Mouse (Mus musculus) thymus, adult 18-20 months (tissue): ENCODE measurements at regions not wholly inside any gene's neighbourhood (a gene's known extent, or its start where the extent isn't known, plus 50 kb on each side); places are given as distances from the start of the nearest gene placed in this dataset.
A peak's percentile ranks its signal among the peaks of the same experiment; 100 is the strongest.

Experiments used
- DNase-seq, 2 experiments: peaks; one replicate each; pipeline ENCODE4 v3.0.0; 2022; ENCODE audit warnings: mixed read lengths in 2 of 2

DNA sequence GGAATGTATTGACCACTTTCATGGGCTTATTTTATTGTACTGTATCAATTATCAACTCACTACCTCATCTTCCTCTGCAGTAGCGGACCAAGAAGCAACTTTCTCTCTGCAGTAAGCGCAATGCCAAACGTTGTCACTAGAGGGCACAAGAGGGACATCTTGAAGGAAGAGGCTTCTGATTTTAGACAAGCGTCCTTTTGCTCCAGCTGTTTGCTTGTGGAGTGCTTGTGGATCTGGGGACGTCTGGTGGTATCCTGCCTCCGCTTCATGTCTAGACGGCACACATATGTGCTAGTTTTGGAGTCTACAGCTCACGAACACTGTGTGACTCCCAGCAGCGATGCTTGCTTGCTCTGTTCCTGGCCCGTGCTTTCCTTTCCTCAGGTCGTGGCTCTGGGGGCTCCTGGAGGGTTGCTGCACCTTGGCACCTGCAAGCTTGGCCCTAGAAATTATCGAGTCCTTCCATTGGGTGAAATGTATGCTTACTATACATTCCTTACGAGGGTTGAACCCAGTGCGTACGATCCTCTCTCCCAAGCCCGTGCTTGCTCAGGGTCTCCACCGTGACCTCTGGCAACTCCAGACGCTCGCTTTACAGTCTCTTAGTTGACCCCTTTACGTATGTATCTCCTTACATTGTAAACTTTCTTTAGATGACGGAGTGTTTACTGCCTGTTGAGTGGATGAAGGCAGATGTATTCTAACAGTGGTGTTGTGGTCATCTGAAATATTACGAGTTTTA lies 92.2 kb upstream of the Kif2a start:
- DNase-seq, result peak; percentile 32 to 50

- no peak for DNase-seq
Measured at GRCm38 (mm10) chr13:107108045-107108444, 86.1 kb upstream of the Kif2a start.

GRCm38 (mm10) chr13:107107572-107107971 lies 85.6 kb upstream of the Kif2a start:
- no peak for DNase-seq

DNA sequence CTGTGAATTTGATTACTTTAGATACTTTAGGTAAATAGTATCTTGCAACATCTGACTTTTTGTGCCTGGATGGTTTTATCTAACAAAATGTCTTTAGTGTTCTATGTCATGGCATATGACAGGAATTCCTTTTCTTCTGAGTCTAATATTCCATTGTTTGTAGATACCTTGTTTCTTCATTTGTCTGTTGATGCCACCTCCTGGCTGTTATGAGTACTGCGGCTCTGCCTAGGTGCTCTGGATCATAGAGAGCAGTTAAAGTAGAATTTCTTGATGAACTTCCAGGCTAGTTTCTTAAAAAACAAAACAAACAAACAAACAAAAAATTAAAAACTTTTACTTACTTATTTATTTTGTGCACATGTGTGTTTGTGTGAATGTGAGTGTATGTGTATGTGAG lies 83.6 kb upstream of the Kif2a start:
- DNase-seq, result peak; percentile 18 to 22

- peak; percentile 73 to 77 for DNase-seq
Measured at GRCm38 (mm10) chr13:107101598-107101997, 79.7 kb upstream of the Kif2a start.

- peak in 1 of 2 experiments; percentile 17 for DNase-seq
Measured at GRCm38 (mm10) chr13:107100852-107101325, 79.0 kb upstream of the Kif2a start.

DNA sequence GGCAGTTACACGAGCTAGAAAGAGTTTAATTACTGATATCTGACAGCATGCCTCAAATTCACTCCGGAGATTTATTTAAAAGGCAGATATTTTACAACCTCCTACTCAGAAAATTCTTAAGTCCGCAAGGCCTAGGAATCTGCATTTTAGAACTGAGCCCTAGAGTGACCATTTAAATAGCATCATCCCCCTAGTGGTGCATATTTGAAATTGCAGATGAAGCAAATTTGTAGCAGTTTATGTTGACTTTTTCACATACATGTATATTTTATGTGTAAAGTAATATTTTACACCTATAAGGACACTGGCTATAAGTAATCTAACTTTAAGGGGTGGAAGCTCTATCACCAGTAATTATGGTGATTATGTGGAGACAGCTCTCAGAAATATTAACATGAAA lies 78.2 kb upstream of the Kif2a start:
- DNase-seq, result no peak

GRCm38 (mm10) chr13:107097005-107097404 lies 75.1 kb upstream of the Kif2a start:
- no peak for DNase-seq

DNA sequence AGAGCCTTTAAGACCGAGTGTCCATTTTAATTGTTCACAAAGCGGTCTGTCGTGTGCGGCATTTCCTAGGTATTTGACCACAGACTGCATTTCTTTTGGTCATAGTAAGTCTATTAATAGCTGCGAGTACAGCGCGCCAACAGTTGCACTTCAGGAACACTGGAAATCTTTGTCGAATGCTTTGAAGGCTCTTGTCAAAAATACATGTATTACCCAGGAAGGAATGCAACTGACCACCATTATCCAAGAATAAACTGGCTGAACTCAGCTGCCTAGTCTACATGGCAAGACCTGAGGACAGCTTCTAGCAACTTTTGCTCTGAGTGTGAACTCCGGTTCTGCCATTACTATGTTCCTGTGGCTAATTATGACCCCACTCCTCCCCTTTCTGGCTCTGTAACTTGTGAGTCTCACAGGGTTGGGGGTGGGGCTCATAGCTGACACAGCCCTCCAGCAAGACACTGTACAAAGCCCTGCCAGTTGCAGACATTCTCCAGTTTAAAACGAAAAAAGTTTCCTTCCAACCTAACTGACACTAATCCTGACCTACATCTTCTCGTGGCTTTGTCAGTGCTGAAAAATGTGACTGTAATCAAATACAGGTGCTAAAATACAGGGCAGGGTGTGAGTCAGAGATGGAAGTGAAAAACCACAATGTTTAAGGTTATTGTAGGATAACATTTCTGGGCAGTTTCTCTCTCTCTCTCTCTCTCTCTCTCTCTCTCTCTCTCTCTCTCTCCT lies 73.2 kb upstream of the Kif2a start:
- DNase-seq, result peak; percentile 34 to 56

- DNase-seq, result peak; percentile 49 to 73
Measured at GRCm38 (mm10) chr13:107094487-107094886, 72.6 kb upstream of the Kif2a start.

GRCm38 (mm10) chr13:107093683-107094082 lies 71.8 kb upstream of the Kif2a start:
- DNase-seq, result no peak

- DNase-seq, result no peak
Measured at GRCm38 (mm10) chr13:107088198-107088597, 66.3 kb upstream of the Kif2a start.

- no peak for DNase-seq
Measured at GRCm38 (mm10) chr13:107087355-107087754, 65.4 kb upstream of the Kif2a start.

GRCm38 (mm10) chr13:107078085-107078484 lies 56.2 kb upstream of the Kif2a start:
- no peak for DNase-seq

DNA sequence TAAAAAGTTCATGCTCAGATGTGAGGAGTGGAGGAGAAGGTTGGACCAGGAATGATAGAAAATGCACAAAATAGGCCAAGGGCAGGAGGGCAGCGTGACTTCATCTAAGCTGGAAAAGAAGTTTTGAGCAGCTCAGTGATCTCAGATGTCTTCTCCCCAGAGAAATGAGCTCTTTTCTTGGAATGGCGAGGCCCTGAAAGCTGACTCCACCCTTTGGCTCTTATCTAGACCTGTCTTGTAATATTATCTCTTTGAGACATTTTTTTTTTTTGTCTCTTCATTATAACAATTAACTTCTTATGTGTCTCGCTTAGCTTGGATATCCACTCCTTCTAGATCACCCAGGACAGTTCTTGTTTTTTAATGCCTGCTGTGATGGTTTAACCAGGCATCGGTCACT lies 53.0 kb upstream of the Kif2a start:
- DNase-seq, result no peak

DNA sequence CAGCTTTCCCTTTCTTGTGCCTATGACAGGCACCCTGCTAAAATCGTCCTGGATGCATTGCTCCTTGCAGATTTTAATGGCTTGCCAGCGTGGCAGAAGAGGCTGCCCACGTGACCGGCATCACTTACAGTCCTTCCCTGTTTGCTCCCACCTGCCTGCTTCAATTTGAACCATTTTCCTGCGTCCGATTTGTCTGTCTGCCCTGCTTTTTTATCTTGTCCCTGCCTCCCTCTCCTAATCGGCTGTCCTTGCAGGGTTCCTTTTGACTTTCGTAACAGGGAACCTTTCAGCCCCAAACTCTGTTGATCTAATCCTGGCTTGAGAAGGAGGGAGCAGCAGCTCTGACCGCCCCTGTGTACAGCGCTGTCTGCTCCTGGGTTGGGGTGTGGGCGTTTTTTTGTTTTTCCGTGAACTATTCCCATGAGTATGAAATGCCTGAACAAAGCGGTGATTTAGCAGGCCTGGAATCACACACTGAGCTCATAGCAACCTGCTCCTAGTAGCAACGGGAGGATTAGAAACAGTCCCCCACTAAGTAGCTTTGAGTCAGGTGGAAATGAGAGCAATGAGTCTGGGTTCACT lies 51.2 kb upstream of the Kif2a start:
- no peak for DNase-seq

- no peak for DNase-seq
Measured at GRCm38 (mm10) chr13:107072345-107073038, 50.6 kb upstream of the Kif2a start.
